Mouse (Mus musculus) lung, embryonic 16.5 days (tissue): ENCODE measurements around the gene Ccr10. TPM values are rescaled to one million over a fixed set of nuclear protein-coding genes. Genes with fewer than 3 reads are reported as not detected.

Experiments
- ATAC-seq: fragments of 200-750 bp; cut with Nextera tagmentation; 2 replicates; pipeline ENCODE4 v1.8.0; 2017; ENCODE audit warnings: low read depth, mild to moderate bottlenecking, moderate library complexity
- H3K27ac ChIP-seq: fragments of 300-500 bp; sonication (generic); 2 replicates; pipeline ENCODE4 v1.5.1; 2014; ENCODE audit warnings: mild to moderate bottlenecking, control low read depth, low read length
- H3K27me3 ChIP-seq: fragments of 300-500 bp; sonication (generic); 2 replicates; pipeline ENCODE4 v1.6.1; 2014; ENCODE audit warnings: low read depth, low read length, mixed read lengths; ENCODE audit not compliant: control insufficient read depth, insufficient read depth
- H3K36me3 ChIP-seq: fragments of 300-500 bp; sonication (generic); 2 replicates; pipeline ENCODE4 v1.6.1; 2014; ENCODE audit warnings: low read length; ENCODE audit not compliant: control insufficient read depth, insufficient read depth
- H3K4me1 ChIP-seq: fragments of 300-500 bp; sonication (generic); replicated peaks from 2 replicates; pipeline ENCODE4 v1.6.1; 2014; ENCODE audit warnings: low read length, mixed read lengths; ENCODE audit not compliant: control insufficient read depth, insufficient read depth
- H3K4me2 ChIP-seq: fragments of 300-500 bp; sonication (generic); 2 replicates; pipeline ENCODE4 v1.6.1; 2014; ENCODE audit warnings: low read depth, low read length, control low read depth
- H3K4me3 ChIP-seq: fragments of 300-500 bp; sonication (generic); 2 replicates; pipeline ENCODE4 v1.5.1; 2014; ENCODE audit warnings: mild to moderate bottlenecking, low read length, control low read depth
- H3K9ac ChIP-seq: fragments of 300-500 bp; sonication (generic); 2 replicates; pipeline ENCODE4 v1.6.1; 2014; ENCODE audit warnings: low read length, control low read depth
- H3K9me3 ChIP-seq: fragments of 300-500 bp; sonication (generic); 2 replicates; pipeline ENCODE4 v1.6.1; 2016; ENCODE audit warnings: low read length; ENCODE audit not compliant: control insufficient read depth
- WGBS: fragments of 180-500 bp; shearing (Covaris S2); extraction: QIAGEN DNeasy Blood & Tissue Kit; methylation state at CpG from one replicate; pipeline ENCODE4 v1.1.7; 2014; 5-methylcytosine and 5-hydroxymethylcytosine counted together
- polyA plus RNA-seq: library from polyadenylated mRNA; unstranded; fragments of >200 nt; fragmentation: Nextera tagmentation; extraction: Ambion mirVana; gene quantifications from 2 replicates; pipeline ENCODE4 v1.2.1, GENCODE M21; 2015

Gene Ccr10
- polyA plus RNA-seq, 1 experiment from 2014 or later = 0.23 TPM

DNA sequence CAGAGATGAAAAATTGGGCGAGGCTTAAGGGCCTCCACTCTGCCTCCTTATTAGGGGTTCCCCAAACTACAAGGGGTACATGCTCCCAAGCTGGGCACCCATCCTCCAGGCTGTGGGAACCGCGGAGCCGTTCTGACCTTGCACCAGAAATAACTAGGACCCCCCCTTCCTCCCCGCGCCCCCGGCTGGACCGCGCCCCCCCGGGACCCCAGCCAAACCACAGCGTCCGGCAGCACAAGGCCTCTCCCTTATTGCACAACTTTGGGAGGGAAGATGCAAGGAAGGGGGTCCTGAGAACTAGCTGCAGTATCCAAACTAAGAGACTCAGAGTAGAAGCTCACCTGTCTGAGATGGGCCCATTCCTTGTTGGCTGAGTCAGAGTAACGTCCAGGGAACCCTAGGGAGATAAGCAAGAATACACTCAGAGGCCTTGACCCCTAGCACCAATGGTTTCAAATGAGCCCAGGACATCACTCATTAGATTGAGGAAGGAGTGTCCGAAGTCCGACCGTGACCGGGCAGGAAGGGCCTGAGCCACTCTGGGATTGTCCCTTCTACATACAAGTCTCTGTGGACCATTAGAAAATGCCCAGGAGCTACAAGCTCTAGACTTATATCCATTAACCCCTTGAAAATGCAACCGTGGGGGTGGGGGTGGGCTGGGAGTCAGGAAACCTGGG lies 6.8 kb downstream of the Ccr10 start:
- H3K36me3 ChIP-seq = peaks cover 35% of the 10 kb centered on the region
- peak overlapping the region; percentile 68 for H3K9ac ChIP-seq
- H3K4me2 ChIP-seq = peak overlapping the region; percentile 97
- no peak for ATAC-seq
- H3K27me3 ChIP-seq = peaks cover 7% of the 10 kb centered on the region; the same call in 1 of the 2 replicates
- peak overlapping the region; percentile 55 for H3K4me3 ChIP-seq
- H3K4me1 ChIP-seq = peaks cover 55% of the 10 kb centered on the region
- H3K9me3 ChIP-seq = no peaks in the 10 kb centered on the region
- WGBS = 59% methylated on average over 18 of the region's 18 CpGs
- H3K27ac ChIP-seq = no peak overlapping the region

DNA sequence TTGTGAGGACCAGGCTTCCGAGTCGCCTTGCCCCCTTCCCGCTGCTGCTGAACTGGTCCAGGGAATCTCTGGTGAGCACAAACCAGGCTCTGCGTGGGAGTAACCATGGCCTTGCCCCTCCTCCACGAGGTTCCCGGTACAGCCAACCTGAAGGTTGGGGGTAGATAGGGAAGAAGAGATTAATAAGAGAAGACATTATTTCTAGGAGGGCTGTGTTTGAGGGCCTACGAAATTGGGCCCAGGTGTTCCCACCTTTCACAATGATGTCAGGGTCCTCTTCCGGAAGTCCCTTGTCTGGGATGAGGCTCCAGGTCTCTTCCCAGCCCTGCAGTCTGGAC lies 7.3 kb downstream of the Ccr10 start:
- H3K27me3 ChIP-seq = peaks cover 7% of the 10 kb centered on the region; the same call in 1 of the 2 replicates
- H3K4me1 ChIP-seq = peaks cover 55% of the 10 kb centered on the region
- peak overlapping the region; percentile 55; the same call in 1 of the 2 replicates for H3K4me3 ChIP-seq
- H3K36me3 ChIP-seq = peaks cover 36% of the 10 kb centered on the region
- 0 out of 2 replicates have a peak overlapping the region, but pooled peaks have one; percentile 22 for H3K9ac ChIP-seq
- H3K9me3 ChIP-seq = no peaks in the 10 kb centered on the region
- 69% methylated on average over 8 of the region's 8 CpGs for WGBS
- H3K27ac ChIP-seq = no peak overlapping the region
- peak overlapping the region; percentile 97 for H3K4me2 ChIP-seq
- no peak for ATAC-seq

DNA sequence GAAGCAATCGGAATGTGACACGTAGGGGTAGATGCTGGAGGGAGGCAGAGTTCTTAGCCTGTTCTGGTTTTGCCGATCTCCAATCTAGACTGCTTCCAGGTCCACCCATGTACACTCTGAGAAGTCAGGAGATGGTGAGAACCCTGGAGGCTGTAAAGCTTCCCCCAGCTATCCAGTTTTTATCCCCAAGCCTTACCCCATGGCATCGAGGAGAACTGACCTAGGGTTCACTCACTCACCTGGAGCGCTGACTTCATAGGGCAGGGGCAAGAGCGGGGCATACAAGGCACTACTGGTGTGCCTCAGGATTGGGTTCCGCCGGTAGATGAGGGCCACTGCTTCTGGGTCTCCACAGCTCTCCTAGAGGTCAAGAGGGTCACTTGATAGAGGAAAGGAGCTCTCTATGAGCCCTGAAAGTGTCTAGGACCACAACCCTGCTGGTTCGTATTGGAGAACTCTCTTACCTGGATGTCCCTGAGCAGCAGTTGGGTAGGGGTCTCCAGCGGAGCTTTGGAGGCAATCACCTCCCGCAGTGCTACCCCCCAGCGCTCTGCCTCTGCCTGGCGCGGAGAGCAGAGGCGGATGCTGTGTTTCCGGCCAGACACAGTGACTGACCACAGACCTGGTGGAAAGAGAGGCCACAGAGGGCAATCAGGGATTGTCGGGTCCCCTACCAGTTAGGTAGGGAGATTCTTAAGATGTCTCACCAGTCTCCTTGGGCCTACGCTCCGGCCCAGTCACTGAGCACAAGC lies 7.9 kb downstream of the Ccr10 start:
- Histone ChIP-seq H3K9ac (no peak overlapping the region), H3K36me3 (peaks cover 40% of the 10 kb centered on the region), H3K4me3 (no peak overlapping the region), H3K27me3 (peaks cover 7% of the 10 kb centered on the region; the same call in 1 of the 2 replicates), H3K4me1 (peaks cover 56% of the 10 kb centered on the region), H3K9me3 (no peaks in the 10 kb centered on the region), H3K4me2 (no peak overlapping the region), H3K27ac (no peak overlapping the region)
- no peak for ATAC-seq
- WGBS = 78% methylated on average over 19 of the region's 19 CpGs

DNA sequence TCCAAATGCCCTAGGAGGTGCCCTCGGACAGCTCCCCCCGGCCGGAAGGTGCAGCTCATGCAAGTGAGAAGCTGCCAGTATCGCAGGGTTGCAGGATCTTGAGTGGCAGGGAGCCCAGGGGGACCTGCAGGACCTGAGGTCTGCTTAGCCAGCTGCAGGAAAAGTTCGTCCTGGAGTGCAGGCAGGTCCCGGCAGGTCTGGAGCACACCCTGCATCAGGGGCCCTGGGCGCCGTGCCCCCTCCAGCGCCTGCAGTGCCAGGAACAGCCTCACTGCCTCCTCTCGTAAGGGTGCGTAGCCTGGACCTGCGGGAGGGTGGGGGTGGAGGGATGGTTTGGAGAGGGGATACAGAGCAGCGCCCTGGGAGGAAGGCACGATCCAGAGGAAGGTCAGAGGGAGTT lies 8.9 kb downstream of the Ccr10 start:
- WGBS = 76% methylated on average over 14 of the region's 14 CpGs
- ATAC-seq = no peak
- Histone ChIP-seq H3K4me1 (peaks cover 51% of the 10 kb centered on the region), H3K9me3 (no peaks in the 10 kb centered on the region), H3K27me3 (peaks cover 7% of the 10 kb centered on the region; the same call in 1 of the 2 replicates), H3K4me2 (no peak overlapping the region), H3K36me3 (peaks cover 46% of the 10 kb centered on the region), H3K27ac (no peak overlapping the region), H3K9ac (no peak overlapping the region), H3K4me3 (no peak overlapping the region)

DNA sequence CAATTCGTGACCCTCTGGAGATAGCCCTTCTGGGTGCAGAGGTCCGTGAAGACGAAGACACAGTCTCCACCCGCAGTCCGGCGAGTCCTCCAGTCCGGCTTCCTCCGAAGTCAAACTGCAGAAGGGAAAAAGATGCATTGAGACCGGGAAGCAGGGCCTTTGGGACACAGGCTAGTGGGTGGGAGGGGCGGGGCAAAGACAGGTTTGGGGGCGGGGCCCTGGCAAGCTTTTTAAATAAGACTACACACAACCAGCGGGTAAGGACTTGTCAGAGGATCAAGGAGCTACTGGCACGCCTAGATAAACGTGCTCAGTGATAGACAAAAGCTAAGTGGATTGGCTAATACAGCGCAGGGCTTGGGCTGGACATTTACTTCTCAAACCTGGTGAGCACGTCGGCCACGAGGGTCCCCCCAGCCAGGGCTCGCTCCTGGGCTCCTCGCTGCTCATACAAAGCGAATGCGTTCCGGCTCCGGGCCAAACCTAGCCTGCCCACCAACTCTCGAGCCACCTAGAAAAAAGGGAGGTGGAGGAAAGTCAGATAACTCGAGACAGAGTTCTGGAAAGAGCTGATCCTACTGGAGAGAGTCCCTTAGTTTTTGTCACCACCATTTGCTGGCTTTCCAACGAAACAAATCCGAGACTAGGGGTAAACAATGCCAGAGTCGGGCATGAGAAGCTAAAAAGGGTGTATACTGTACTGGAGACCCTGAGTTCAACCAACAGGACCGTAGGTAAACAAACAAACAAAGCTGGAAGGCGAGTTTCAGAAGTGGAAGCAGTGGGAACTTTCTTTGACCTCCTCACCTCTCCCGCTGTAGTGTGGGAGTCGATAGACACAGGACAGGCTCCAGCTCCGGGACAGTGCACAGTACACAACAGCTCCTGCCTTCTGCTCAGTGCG lies 10.3 kb downstream of the Ccr10 start:
- peak; percentile 64 for ATAC-seq
- peaks cover 48% of the 10 kb centered on the region for H3K36me3 ChIP-seq
- H3K27ac ChIP-seq = peak overlapping the region; percentile 55
- H3K4me2 ChIP-seq = no peak overlapping the region
- 35% methylated on average over 35 of the region's 35 CpGs for WGBS
- no peak overlapping the region for H3K4me3 ChIP-seq
- peaks cover 7% of the 10 kb centered on the region; the same call in 1 of the 2 replicates for H3K27me3 ChIP-seq
- H3K9ac ChIP-seq = no peak overlapping the region
- peaks cover 50% of the 10 kb centered on the region for H3K4me1 ChIP-seq
- H3K9me3 ChIP-seq = no peaks in the 10 kb centered on the region

DNA sequence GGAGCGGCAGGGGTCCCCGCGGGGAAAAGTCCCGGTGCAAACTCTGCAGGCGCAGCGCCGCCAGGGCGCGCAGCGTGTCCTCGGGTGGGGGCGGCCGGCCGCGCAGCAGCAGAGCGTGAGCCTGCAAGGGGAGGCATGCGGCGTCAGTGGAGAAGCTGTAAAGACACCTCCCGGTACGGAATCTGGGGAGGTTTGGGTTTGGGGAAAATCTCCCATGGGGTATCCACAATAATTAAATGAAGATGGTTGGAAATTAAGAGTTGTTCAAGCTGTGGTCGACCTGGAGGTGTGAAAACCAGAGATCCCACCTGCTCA lies 10.9 kb downstream of the Ccr10 start:
- Histone ChIP-seq H3K4me2 (no peak overlapping the region), H3K4me1 (peaks cover 44% of the 10 kb centered on the region), H3K9me3 (no peaks in the 10 kb centered on the region), H3K27ac (no peak overlapping the region), H3K9ac (no peak overlapping the region), H3K27me3 (peaks cover 7% of the 10 kb centered on the region; the same call in 1 of the 2 replicates), H3K4me3 (no peak overlapping the region), H3K36me3 (peaks cover 48% of the 10 kb centered on the region)
- no peak for ATAC-seq
- WGBS = 32% methylated on average over 21 of the region's 21 CpGs

DNA sequence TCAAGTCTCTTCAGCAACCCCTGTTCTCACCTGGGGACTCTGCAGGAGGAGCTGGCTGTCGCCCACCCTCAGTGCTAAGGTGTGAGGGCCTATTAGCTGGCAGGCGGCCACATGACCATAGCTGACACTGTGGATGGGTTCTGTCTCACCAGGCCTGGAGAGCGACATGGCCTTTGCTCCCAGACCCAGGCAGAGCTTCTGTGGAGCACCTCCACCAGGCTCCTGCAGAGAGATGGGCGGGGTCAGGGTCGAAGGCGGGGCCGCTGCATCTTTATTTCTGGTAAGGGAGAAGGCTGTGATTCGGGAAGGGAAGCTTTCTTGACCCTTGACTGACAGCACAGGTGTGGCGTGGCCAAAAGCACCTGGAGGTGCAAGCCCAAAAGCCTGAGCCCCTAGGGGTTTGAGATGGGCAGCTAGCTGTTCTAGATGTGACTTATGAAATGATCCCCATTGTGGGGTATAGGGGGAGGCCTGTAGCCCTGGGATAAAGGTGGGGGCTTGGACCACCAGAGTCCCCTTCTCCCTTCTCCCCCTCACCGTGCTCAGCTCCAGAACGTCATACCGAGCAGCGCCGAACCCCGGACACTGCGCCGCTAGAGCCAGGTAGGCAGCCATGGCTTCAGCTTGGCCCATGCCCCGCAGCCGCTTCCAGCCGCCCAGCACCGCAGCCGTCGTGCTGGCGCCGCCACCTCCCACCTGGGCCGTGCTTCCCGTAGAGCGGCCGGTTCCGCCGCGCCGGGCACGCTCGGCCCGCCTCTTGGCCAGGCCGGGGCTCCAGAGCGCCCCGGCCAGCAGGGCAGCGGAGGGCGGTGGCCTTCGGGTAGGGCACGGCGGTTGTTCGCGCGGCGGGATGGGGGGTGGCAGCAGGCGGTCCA lies 11.5 kb downstream of the Ccr10 start:
- 44% methylated on average over 49 of the region's 49 CpGs for WGBS
- H3K27ac ChIP-seq = no peak overlapping the region
- H3K27me3 ChIP-seq = peaks cover 7% of the 10 kb centered on the region; the same call in 1 of the 2 replicates
- H3K4me1 ChIP-seq = peaks cover 38% of the 10 kb centered on the region
- H3K4me3 ChIP-seq = 0 out of 2 replicates have a peak overlapping the region, but pooled peaks have one; percentile 5
- no peak overlapping the region for H3K9ac ChIP-seq
- ATAC-seq = peak; percentile 8; the same call in 1 of the 2 replicates
- peaks cover 48% of the 10 kb centered on the region for H3K36me3 ChIP-seq
- no peak overlapping the region for H3K4me2 ChIP-seq
- no peaks in the 10 kb centered on the region for H3K9me3 ChIP-seq

DNA sequence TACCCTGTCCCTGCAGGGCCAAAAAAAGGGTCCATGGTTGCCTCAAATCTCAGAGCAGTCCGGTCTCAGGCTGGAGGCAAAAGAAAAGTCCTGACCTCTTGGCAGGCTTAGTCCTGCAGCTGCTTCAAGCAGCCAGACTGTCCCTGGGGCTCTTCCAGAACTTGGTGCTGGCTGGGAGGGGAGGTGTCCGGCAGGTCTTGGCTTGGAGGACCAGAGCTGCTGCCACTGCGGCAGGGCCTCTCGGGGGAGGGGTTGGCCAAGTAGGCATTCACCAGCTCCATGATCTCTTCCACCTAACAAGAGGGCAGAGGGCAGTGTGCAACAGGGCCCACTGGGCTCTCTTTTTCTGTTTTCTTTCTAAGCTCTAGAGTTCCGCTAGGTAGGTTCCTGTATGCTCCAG lies 12.5 kb downstream of the Ccr10 start:
- Histone ChIP-seq H3K27me3 (peaks cover 7% of the 10 kb centered on the region; the same call in 1 of the 2 replicates), H3K9me3 (no peaks in the 10 kb centered on the region), H3K27ac (peak overlapping the region; percentile 33; the same call in 1 of the 2 replicates)

More for the DNA sequence above, 12.5 kb downstream of the Ccr10 start:
- H3K36me3 ChIP-seq = peaks cover 44% of the 10 kb centered on the region
- H3K4me3 ChIP-seq = no peak overlapping the region
- ATAC-seq = peak; percentile 10; the same call in 1 of the 2 replicates
- WGBS = 55% methylated on average over 5 of the region's 5 CpGs
- H3K4me2 ChIP-seq = no peak overlapping the region
- peaks cover 30% of the 10 kb centered on the region for H3K4me1 ChIP-seq
- H3K9ac ChIP-seq = no peak overlapping the region
